Mouse (Mus musculus) left cerebral cortex, adult 2 months (tissue): Measurements from ENCODE around the gene Fam120b. TPM values are rescaled to one million over a fixed set of nuclear protein-coding genes. Genes with fewer than 3 reads are reported as not detected.

ENCODE experiments used
- DNase-seq, 2 experiments: peaks; one replicate each; pipeline ENCODE4 v3.0.0; 2021 to 2022; ENCODE audit warnings: low spot score in 2 of 2, mixed read lengths in 1 of 2; ENCODE audit errors: extremely low spot score in 1 of 2
- H3K27ac ChIP-seq: fragments of 200-600 bp; 2 replicates; pipeline ENCODE4 v1.8.1; 2022
- H3K4me3 ChIP-seq: fragments of 200-600 bp; 2 replicates; pipeline ENCODE4 v1.8.1; 2022
- CTCF ChIP-seq: fragments of 200-600 bp; IDR thresholded peaks from 2 replicates; pipeline ENCODE4 v1.8.1; 2022; ENCODE audit warnings: antibody characterized with exemption, mild to moderate bottlenecking, moderate library complexity
- intact Hi-C: fragments of 180-260 bp; cut with DNase I; formaldehyde crosslinking; loops from one replicate; pipeline ENCODE4 v1.15.1; 2025
- total RNA-seq, 2 experiments: library from RNA; stranded (reverse); gene quantifications; 2 replicates each; pipeline ENCODE4 v1.2.3; 2021

Fam120b gene
- total RNA-seq, 2 experiments from 2014 or later, result 45.3 to 46.1 TPM

DNA sequence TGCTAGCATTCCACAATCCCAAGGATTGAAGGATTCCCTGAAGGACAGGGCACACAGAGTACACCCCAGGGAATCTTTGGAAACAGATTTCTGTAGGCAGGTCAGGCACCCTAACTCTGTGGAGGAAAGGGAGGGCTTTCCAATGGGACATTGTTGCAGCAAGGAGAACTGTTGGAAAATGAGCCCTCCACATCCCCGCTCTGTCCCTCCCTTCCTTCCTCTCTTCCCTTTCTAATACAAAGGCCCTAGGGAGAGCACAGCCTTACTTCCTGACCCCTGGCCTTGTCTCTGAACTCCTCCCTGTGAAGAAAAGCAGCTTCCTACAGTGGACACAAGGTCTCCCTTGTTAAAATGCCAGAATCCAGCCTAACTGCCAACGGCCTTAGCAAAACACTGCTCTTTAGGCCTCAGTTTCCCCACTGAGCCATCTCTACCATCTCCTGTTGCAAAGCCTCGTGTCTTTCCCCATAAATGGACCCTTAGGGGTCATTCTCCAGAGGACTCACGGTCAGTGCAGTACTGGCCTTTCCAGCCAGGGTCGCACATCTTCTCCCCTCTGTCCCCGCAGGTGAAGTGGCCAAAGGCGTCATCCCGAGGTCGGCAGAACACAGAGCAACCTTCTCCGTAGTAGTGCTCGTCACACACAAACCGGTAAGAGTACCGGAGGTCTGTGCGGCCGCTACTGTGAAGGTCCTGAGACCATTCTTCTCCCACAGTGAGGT lies 22.9 kb upstream of the Fam120b start:
- no peak for TF ChIP-seq CTCF
- H3K27ac ChIP-seq, result no peak overlapping the region
- H3K4me3 ChIP-seq, result no peak overlapping the region
- no peak for DNase-seq
- intact Hi-C loops, result no loop called here

DNA sequence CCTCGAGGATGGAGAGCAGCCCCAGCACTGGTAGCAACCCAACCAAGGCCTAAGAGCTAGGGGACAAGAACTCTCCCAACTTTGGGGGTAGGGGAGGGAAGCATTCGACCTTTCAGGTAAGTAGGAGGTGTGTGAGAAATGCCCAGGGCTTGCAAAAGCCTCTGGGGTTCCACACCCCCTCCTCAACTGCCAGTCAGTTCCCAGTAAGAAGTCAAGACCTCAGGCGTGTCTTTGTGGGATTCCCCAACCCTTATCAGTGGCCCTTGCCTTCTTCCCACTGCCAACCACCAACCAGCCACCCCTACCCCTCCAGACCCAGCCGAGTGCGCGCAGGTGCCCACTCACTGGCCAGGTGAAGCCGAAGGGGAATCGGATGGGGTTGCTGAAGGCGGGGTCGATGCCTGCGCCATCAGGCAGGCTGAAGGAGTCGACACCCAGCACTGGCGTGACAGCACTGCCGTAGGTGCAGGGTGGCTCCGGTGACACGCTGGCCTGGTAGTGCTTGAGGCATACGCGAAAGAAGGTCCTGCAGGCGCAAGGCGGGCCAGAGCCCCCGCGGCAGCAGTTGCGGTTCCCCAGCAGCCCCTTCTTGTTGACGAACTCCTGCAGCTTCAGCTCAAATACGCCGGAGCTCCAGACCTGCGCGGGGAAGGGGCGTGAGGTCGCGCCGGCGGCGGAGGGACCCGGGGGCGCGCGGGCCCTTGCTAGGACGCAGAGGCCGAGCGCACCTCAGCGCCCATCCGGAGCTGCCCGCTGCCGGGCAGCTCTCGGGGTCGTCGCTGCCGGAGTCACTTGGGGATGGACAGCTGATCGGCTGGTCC lies 21.5 kb upstream of the Fam120b start:
- Histone ChIP-seq H3K4me3 (peak overlapping the region; percentile 65), H3K27ac (peak overlapping the region; percentile 25; the same call in 1 of the 2 replicates)
- intact Hi-C loops, result loop anchor here (5.0 kb wide), 2 partner anchors 122 to 167 kb away; no protein-coding TSS in a partner anchor
- no peak for DNase-seq
- no peak for TF ChIP-seq CTCF

DNA sequence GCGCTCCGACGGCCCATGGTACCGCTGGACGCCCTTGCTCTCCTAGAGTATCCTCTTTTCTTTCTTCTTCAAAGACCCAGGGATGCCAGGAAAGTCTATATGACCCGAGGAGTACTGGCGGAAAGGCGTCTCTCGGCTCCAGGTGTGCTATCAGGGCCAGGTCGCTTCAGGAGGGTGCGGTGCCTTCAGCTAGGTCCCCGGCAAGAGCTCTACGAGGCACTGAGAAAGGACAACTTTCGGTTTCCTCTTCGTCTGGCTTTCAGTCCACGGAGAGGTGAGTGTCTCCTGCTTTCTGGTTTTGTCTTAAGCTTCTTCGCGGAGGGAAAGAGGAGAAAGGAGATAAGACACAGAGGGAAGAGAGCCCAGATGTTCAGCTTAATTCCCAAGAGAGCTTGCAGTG lies 20.8 kb upstream of the Fam120b start:
- no peak for TF ChIP-seq CTCF
- Histone ChIP-seq H3K27ac (peak overlapping the region; percentile 66), H3K4me3 (peak overlapping the region; percentile 65)
- DNase-seq, result peak in 1 of 2 experiments; percentile 14
- intact Hi-C loops, result loop anchor here (5.0 kb wide), 2 partner anchors 123 to 168 kb away; no protein-coding TSS in a partner anchor

DNA sequence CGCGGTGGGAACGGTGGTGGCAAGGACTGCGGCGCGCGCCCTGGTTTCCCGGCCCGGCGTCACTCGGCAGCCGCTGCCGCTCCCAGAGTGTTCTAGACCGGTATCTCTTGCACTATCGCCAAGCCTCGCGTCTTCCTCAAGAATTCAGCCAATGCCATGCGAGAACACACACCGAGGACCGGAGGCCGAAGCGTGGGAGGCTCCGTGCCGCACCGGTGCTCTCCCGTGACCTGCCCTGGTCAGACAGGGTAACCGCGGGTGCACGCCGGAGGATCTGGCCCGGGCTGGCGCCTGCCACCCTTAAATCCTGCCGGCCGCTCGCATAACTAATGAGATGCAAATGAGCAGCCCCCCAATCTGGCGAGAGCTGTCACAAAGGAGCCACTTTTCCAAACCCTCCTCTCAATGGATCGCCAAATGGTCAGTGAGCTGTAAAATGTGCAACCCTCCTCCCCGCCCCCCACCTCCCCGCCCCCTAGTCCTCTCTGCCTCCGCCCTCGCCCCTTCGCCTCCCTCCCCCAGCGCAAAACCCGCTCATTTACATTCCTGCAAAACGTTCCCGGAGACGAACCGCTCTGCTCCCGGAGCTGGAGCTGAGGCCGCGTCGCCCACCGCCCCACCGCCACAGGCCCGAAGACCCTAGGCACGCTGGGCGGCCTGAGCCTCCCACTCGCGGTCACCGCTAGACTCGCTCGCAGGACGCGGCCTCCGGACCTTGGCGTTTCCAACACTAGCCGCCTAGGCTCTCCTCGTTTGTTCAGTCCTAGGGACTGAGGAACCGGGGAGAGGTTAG lies 20.1 kb upstream of the Fam120b start:
- intact Hi-C loops, result loop anchor here (2.0 to 5.0 kb wide), 3 partner anchors 93 to 169 kb away; no protein-coding TSS in a partner anchor
- Histone ChIP-seq H3K27ac (peak overlapping the region; percentile 75), H3K4me3 (peak overlapping the region; percentile 65)
- TF ChIP-seq CTCF, result no peak
- peak; percentile 45 to 62 for DNase-seq

DNA sequence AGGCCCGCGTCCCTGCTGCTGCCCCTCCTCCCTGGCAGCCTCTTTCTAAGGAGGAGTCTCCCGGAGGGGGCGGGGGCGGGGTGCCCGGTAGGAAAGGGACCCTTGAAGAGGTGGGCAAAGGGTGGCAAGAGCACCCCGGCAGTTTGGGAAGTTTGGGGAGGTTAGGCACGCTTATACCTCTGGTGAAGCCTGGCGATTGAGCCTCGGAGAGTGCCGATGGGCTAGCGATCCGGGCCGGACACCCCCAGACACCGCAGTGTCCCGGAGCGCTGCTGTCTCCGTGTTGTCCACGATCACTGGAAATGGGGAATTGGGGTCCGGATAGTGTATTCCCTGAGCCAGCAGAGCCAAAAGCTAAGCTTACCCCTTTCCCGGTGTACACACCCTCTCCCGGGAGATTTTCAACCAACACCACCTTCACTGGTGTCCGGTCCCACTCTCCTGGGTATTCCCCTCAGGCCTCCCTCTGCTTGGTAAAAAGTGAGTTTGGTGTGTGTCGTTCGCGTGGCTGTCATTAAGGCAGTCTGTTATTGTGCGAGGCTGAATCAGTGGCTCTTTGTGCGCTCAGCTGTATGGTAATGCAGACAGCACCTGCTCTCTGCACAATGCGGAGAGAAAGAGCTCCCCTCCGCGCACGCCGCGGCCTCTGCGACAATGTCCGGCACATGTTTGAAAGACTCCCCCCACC lies 19.4 kb upstream of the Fam120b start, which contains the start of gene Dll1:
Gene Dll1, minus strand, starts transcription at position 379 of the 688 bp plus-strand sequence.
- DNase-seq, result peak in 1 of 2 experiments; percentile 41
- intact Hi-C loops, result loop anchor here (2.0 to 5.0 kb wide), 3 partner anchors 92 to 169 kb away; no protein-coding TSS in a partner anchor
- peak within 1 kb of the TSS; percentile 65 for H3K4me3 ChIP-seq
- peak within 1 kb of the TSS; percentile 75 for H3K27ac ChIP-seq
- no peak for TF ChIP-seq CTCF

DNA sequence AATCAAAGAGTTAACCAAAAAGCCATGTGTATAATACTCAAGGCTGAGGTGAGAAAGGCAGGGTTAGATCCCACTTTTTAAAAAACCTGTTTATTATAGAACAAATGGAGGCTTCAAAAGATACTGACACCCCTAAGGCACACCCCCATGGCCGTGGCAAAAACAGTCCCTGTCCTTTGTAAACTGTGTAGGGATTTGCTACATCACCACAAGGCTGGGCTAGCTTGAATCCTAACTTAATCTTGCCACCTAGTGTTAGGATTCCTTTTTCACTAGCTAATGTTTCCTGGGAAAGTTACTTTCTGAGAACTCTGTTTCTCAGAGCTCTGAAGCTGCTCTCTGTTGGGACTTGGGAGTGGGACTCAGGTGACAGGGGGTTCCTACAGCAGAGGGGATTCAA lies 18.1 kb upstream of the Fam120b start:
- intact Hi-C loops, result loop anchor here (1.0 to 5.0 kb wide), 4 partner anchors 91 to 313 kb away; no protein-coding TSS in a partner anchor
- peak; percentile 72 for TF ChIP-seq CTCF
- H3K4me3 ChIP-seq, result no peak overlapping the region
- H3K27ac ChIP-seq, result no peak overlapping the region
- DNase-seq, result no peak

DNA sequence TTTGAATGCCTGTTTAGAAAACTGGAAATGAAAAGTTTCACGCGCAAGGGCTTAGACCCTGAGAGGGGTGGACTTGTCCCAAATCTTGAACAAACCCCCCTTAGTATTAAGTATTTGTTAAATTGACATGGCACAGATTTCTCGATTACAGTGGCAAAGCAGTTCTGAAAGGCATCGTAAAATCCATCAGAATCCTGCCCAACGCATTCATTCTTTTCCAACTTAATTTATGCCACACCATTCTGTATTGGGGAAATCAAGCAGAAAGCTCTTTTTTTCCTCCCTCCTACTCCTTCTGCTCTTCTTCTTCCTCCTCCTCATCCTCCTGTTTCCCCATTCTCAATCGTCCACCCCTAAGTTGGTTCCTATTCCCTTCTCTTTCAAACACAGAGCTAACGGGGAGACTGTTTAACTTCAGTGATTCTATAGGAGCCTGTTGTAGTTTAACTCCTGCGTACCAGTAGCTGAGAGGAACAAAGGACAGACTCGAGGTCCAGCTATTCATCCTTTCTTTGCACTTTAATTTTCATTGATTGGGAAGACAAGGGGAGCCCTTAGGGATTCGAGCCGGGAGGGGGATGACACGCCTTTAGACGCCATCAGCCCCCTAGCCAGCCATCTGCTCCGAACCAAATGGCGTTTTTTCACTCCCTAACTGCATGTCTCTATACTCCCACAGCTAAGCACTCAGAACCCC lies 17.4 kb upstream of the Fam120b start:
- Histone ChIP-seq H3K27ac (no peak overlapping the region), H3K4me3 (no peak overlapping the region)
- DNase-seq, result no peak
- intact Hi-C loops, result loop anchor here (1.0 to 5.0 kb wide), 3 partner anchors 126 to 313 kb away; no protein-coding TSS in a partner anchor
- TF ChIP-seq CTCF, result no peak

DNA sequence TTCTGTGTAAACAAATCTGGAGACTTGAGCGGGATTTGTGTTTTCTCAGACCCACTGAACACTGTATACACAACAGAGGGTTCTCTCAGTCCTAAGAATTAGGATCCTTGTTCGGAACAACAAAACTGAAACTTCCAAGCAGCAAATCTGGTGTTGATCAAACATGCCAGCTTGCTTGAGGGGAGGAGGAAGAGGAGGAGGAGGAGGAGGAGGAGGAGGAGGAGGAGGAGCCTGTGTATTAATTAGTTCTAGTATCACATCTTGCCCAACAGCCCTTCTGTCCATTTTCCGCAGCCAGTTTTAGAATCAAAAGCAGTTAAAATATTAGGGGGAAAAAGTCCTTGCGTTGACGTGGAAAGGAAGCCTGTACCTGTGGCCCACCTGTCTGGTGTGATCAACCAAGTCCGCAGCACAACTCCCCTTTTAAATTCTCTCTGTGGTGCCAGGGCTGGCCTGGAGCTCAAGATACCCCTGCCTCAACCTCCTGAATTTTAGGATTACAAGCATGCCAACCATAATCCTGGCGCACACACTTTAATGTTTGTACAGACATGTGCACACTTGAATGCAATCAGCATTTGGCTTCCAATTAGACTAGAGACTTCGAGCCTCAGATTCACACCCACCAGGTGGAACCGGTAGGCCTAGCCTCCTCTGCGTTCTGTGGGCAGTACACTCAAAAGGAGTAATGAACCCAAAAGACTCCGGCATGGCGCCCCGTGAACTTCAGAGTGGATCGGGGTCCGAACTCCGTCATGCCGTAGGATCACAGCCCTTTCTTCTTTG lies 16.1 kb upstream of the Fam120b start:
- intact Hi-C loops, result loop anchor here (2.0 to 5.0 kb wide), 3 partner anchors 15 to 173 kb away; no protein-coding TSS in a partner anchor
- no peak for TF ChIP-seq CTCF
- DNase-seq, result no peak
- Histone ChIP-seq H3K27ac (no peak overlapping the region), H3K4me3 (peak overlapping the region; percentile 46; the same call in 1 of the 2 replicates)

DNA sequence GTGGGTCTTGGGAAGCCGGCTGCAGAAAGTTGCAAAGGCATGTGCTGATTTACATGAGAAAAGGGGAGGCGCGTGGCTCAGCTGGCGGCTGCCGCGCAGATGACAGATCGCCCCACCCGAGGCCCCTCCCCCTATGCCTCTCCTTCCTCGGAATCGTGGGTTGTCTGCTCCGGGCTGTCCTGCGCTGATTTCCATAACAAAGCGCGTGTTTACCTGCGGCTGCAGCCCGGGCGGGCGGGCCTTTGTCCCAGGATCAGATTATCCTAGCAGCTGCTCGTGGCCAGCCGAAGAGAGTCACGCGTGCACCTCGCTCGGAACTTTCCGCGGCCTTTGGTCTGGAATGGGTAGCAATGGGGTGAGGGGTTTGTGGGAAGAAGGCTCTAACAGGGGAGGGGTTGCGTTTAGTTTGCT lies 15.4 kb upstream of the Fam120b start:
- H3K27ac ChIP-seq, result no peak overlapping the region
- H3K4me3 ChIP-seq, result peak overlapping the region; percentile 46
- intact Hi-C loops, result loop anchor here (2.0 kb wide), 1 partner anchor 14 kb away; no protein-coding TSS in a partner anchor
- TF ChIP-seq CTCF, result no peak
- DNase-seq, result peak; percentile 39 to 54
